Mouse (Mus musculus): ENCODE data around the gene Kat14.

- no peak for TF ChIP-seq EP300 (IDR thresholded peaks at IDR 0.05)
- TF ChIP-seq CTCF (IDR thresholded peaks at IDR 0.05): no peak
These were observed 39.3 kb upstream of the Kat14 start for GRCm38 (mm10) chr2:144329451-144329850.

Data from lung, postnatal 0 days (tissue).